Mouse (Mus musculus): Measurements from ENCODE around the gene Tsen15.

GRCm38 (mm10) chr1:152386188-152386835 is at the start of gene Tsen15:
- TF ChIP-seq CTCF (conservative IDR thresholded peaks at IDR 0.05; ENCODE audit: low read length) (no peak), NANOG (IDR thresholded peaks at IDR 0.05; ENCODE audit: borderline replicate concordance, low read length) (no peak), POU5F1 (IDR thresholded peaks at IDR 0.05; ENCODE audit: borderline replicate concordance, low read length) (no peak)

Measured in E14TG2a.4 (cell line).